In the genomic region with DNA sequence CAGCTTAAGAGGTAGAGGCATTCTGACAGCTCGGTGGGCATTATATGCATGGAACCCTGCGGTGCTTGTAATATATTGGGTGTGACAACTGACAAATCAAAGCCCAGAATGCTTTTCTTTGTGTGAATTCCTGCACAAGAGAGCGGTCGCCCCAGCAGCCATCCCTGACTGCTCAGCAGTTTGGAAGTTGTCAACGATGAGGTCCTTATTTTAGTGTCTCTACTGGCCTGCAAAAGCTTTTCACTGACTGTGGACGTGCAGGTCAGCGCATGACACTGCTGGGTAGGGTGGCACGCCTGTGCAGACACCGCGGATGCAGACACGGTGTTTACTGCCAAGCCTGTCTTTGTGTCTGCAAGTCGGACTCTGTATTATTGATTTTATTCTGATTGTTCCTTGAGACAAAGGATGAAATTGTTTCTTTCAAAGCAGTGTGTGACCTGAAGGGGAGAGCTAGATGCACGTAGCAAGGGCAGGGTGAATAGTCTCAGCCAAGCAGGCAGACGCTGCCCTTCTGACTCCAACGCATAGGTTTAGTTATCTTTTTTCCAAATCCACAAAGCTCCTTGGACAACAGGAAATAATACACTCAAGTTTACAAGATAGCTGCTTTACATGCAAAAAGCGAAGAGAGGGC, we compare ENCODE assay signal across 9 mouse cellular contexts.
DNase-seq lines count a peak whose midpoint lies in the region; ATAC-seq lines count a peak whose summit lies in the region.
"Had no signal": no experiment of that assay in that cellular context is flagged by ENCODE, and none has a peak within 500 bp of the region (broad histone marks: within the 10 kb centered on the region; RNA-seq: fewer than 3 reads in every experiment).

No protein-coding gene starts in this region.

- H3K4me1 ChIP-seq in heart, embryonic 15.5 days (replicated peaks) = peaks cover 8% of the 10 kb centered on the region
- peaks cover 24% of the 10 kb centered on the region for H3K4me1 ChIP-seq in embryonic facial prominence, embryonic 14.5 days (ENCODE audit: control insufficient read depth, insufficient read depth, low read length)
- peaks cover 27% of the 10 kb centered on the region for H3K4me1 ChIP-seq in limb, embryonic 13.5 days
- peaks cover 29% of the 10 kb centered on the region for H3K4me1 ChIP-seq in midbrain, embryonic 15.5 days

- H3K4me3 ChIP-seq in heart, embryonic 15.5 days = peak overlapping the region; percentile 28
- peak overlapping the region; percentile 23 for H3K4me3 ChIP-seq in embryonic facial prominence, embryonic 14.5 days (ENCODE audit: low read depth, low read length)
- peak overlapping the region; percentile 27 for H3K4me3 ChIP-seq in limb, embryonic 13.5 days
- peak overlapping the region; percentile 29 for H3K4me3 ChIP-seq in midbrain, embryonic 15.5 days
- H3K4me3 ChIP-seq: erythroblast, embryonic 14.5 days had no signal

- H3K9me3 ChIP-seq in heart, embryonic 15.5 days (replicated peaks) = no peaks in the 10 kb centered on the region
- H3K9me3 ChIP-seq in embryonic facial prominence, embryonic 14.5 days (ENCODE audit: control insufficient read depth, low read length) = no peaks in the 10 kb centered on the region
- no peaks in the 10 kb centered on the region for H3K9me3 ChIP-seq in limb, embryonic 13.5 days
- H3K9me3 ChIP-seq in midbrain, embryonic 15.5 days = no peaks in the 10 kb centered on the region

- H3K9ac ChIP-seq in heart, embryonic 15.5 days = no peak overlapping the region
- H3K9ac ChIP-seq in embryonic facial prominence, embryonic 14.5 days (ENCODE audit: low read depth, low read length) = 0 out of 2 replicates have a peak overlapping the region, but pooled peaks have one; percentile 40
- H3K9ac ChIP-seq in limb, embryonic 13.5 days = no peak overlapping the region; the same call in 1 of the 2 replicates
- peak overlapping the region; percentile 33 for H3K9ac ChIP-seq in midbrain, embryonic 15.5 days

- no peak overlapping the region for H3K27ac ChIP-seq in heart, embryonic 15.5 days
- no peak overlapping the region; the same call in 1 of the 2 replicates for H3K27ac ChIP-seq in embryonic facial prominence, embryonic 14.5 days (replicated peaks; ENCODE audit: low read depth, low read length)
- no peak overlapping the region for H3K27ac ChIP-seq in limb, embryonic 13.5 days
- H3K27ac ChIP-seq in midbrain, embryonic 15.5 days = peak overlapping the region; percentile 87

- H3K36me3 ChIP-seq in heart, embryonic 15.5 days = no peaks in the 10 kb centered on the region
- no peaks in the 10 kb centered on the region for H3K36me3 ChIP-seq in embryonic facial prominence, embryonic 14.5 days (ENCODE audit: control insufficient read depth, insufficient read depth, low read length)
- H3K36me3 ChIP-seq in limb, embryonic 13.5 days = no peaks in the 10 kb centered on the region
- no peaks in the 10 kb centered on the region for H3K36me3 ChIP-seq in midbrain, embryonic 15.5 days (replicated peaks)

- ATAC-seq in heart, embryonic 15.5 days (replicated peaks; ENCODE audit: insufficient number of reproducible peaks, insufficient read depth, low FRiP score, low read depth) = no peak
- ATAC-seq in embryonic facial prominence, embryonic 14.5 days (ENCODE audit: low read depth) = peak; percentile 51
- ATAC-seq in limb, embryonic 13.5 days (ENCODE audit: low FRiP score, low read depth) = no peak
- peak; percentile 84 for ATAC-seq in midbrain, embryonic 15.5 days (replicated peaks)

- H3K27me3 ChIP-seq in heart, embryonic 15.5 days = peaks cover 3% of the 10 kb centered on the region; the same call in 1 of the 2 replicates
- no peaks in the 10 kb centered on the region for H3K27me3 ChIP-seq in embryonic facial prominence, embryonic 14.5 days (replicated peaks; ENCODE audit: control insufficient read depth, insufficient read depth, low read length)
- H3K27me3 ChIP-seq in limb, embryonic 13.5 days = 0 out of 2 replicates have a peak, but pooled peaks cover 2% of the 10 kb centered on the region
- no peaks in the 10 kb centered on the region for H3K27me3 ChIP-seq in midbrain, embryonic 15.5 days (replicated peaks)

- 39% methylated on average over 16 of the region's 16 CpGs for WGBS in heart, embryonic 15.5 days
- WGBS in embryonic facial prominence, embryonic 14.5 days = 38% methylated on average over 16 of the region's 16 CpGs
- 33% methylated on average over 16 of the region's 16 CpGs for WGBS in limb, embryonic 13.5 days
- WGBS in midbrain, embryonic 15.5 days = 8% methylated on average over 16 of the region's 16 CpGs

- peak overlapping the region; percentile 63 for H3K4me2 ChIP-seq in heart, embryonic 15.5 days
- peak overlapping the region; percentile 57 for H3K4me2 ChIP-seq in embryonic facial prominence, embryonic 14.5 days (ENCODE audit: low read depth, low read length)
- peak overlapping the region; percentile 63 for H3K4me2 ChIP-seq in limb, embryonic 13.5 days (replicated peaks)
- peak overlapping the region; percentile 62 for H3K4me2 ChIP-seq in midbrain, embryonic 15.5 days

- DNase-seq in heart, postnatal 4 days = no peak
- no peak for DNase-seq in embryonic facial prominence, embryonic 14.5 days (ENCODE audit: low spot score)
- no peak for DNase-seq in gastrocnemius, postnatal 4 days (ENCODE audit: low spot score in 2 of 2)
- DNase-seq in yolk sac, embryonic 10.5 days (ENCODE audit: low spot score) = no peak
- DNase-seq in ovary, postnatal 36 days (ENCODE audit: low spot score) = no peak

Comparison
In these comparisons a context has a peak if more than half of its experiments do, and no peak if none do; other contexts are left out.
1. ATAC-seq: peak in embryonic facial prominence, embryonic 14.5 days (single experiment) and midbrain, embryonic 15.5 days (single experiment); none in heart, embryonic 15.5 days (single experiment) and limb, embryonic 13.5 days (single experiment).
2. H3K9ac ChIP-seq: peak in embryonic facial prominence, embryonic 14.5 days (single experiment) and midbrain, embryonic 15.5 days (single experiment); none in heart, embryonic 15.5 days (single experiment) and limb, embryonic 13.5 days (single experiment).
3. Peak in every context shown above with its lines, with median percentiles within 50 percentile points of each other: H3K4me2 ChIP-seq and H3K4me3 ChIP-seq.